Mouse (Mus musculus): ENCODE data around the gene Gpr39.

The Gpr39 gene

GRCm38 (mm10) chr1:125813141-125813782 lies 136.5 kb downstream of the Gpr39 start:
- DNase-seq: no peak

- no peak for DNase-seq
Measured at GRCm38 (mm10) chr1:125821101-125821500, 144.3 kb downstream of the Gpr39 start.

- no peak for DNase-seq
Measured at GRCm38 (mm10) chr1:125823611-125824010, 146.8 kb downstream of the Gpr39 start.

GRCm38 (mm10) chr1:125837507-125837906 lies 160.7 kb downstream of the Gpr39 start:
- no peak for DNase-seq

GRCm38 (mm10) chr1:125839746-125840392 lies 163.1 kb downstream of the Gpr39 start:
- peak; percentile 19 for DNase-seq

GRCm38 (mm10) chr1:125854646-125855045 lies 177.9 kb downstream of the Gpr39 start:
- DNase-seq: no peak

GRCm38 (mm10) chr1:125858631-125859030 lies 181.8 kb downstream of the Gpr39 start:
- DNase-seq: no peak

- no peak for DNase-seq
Measured at GRCm38 (mm10) chr1:125870056-125870455, 193.3 kb downstream of the Gpr39 start.

- DNase-seq: no peak
Measured at GRCm38 (mm10) chr1:125893158-125893557, 216.4 kb downstream of the Gpr39 start.

GRCm38 (mm10) chr1:125910211-125910870 lies 233.5 kb downstream of the Gpr39 start:
- DNase-seq: no peak

GRCm38 (mm10) chr1:125910871-125911265 lies 234.1 kb downstream of the Gpr39 start:
- DNase-seq: no peak

GRCm38 (mm10) chr1:125911337-125911900 lies 234.6 kb downstream of the Gpr39 start:
- DNase-seq: no peak

- peak; percentile 19 for DNase-seq
Measured at GRCm38 (mm10) chr1:125911901-125912445, 235.2 kb downstream of the Gpr39 start.

- no peak for DNase-seq
Measured at GRCm38 (mm10) chr1:125912601-125913600, 236.1 kb downstream of the Gpr39 start, which contains the start of gene Lypd1. TSS of gene Lypd1 (minus strand) at chr1:125913101.

GRCm38 (mm10) chr1:125920696-125921095 lies 243.9 kb downstream of the Gpr39 start:
- DNase-seq: no peak

GRCm38 (mm10) chr1:125923062-125923461 lies 246.3 kb downstream of the Gpr39 start:
- DNase-seq: no peak
